Mouse (Mus musculus) T-cell, adult 66 days (primary cell): ENCODE data around the gene Mbl2. TPM values are rescaled to one million over a fixed set of nuclear protein-coding genes. Genes with fewer than 3 reads are reported as not detected.

Experiments used
- total RNA-seq, 2 experiments: library from RNA; stranded (reverse); gene quantifications; 3 replicates in 1 of 2; 4 replicates in 1 of 2; pipeline ENCODE4 v1.2.4; 2023

Gene Mbl2
- total RNA-seq = not detected

GRCm38 (mm10) chr19:30232691-30233090, at the start of gene Mbl2:
Mbl2 (plus strand) TSS chr19:30232942.

Other genes starting within 250 kb of the Mbl2 start
- not detected for gene Trpd52l3, start 229.2 kb upstream of the Mbl2 start, total RNA-seq
- 10 to 100 TPM; 79.2 to 85.1 TPM for gene Uhrf2, start 202.4 kb upstream of the Mbl2 start, total RNA-seq
- under 1 TPM in 1 of 2 experiments, not detected in 1; 0.98 TPM for gene Gldc, start 57.5 kb upstream of the Mbl2 start, total RNA-seq